Mouse (Mus musculus) spleen, adult 10 weeks (tissue): ENCODE measurements around the gene Alox12b. TPM values are rescaled to one million over a fixed set of nuclear protein-coding genes. Genes with fewer than 3 reads are reported as not detected.

Experiments used
- polyA plus RNA-seq: library from polyadenylated mRNA; stranded (reverse); fragments of 350-450 nt; fragmentation: Illumina TruSeq; extraction: RNeasy Lipid Tissue Mini Kit (QIAGEN cat#74804); gene quantifications from one replicate; pipeline ENCODE4 v1.2.3, GENCODE M21; 2015; ENCODE audit warnings: low replicate concordance; ENCODE audit not compliant: insufficient read depth

The Alox12b gene
- polyA plus RNA-seq: not detected

DNA sequence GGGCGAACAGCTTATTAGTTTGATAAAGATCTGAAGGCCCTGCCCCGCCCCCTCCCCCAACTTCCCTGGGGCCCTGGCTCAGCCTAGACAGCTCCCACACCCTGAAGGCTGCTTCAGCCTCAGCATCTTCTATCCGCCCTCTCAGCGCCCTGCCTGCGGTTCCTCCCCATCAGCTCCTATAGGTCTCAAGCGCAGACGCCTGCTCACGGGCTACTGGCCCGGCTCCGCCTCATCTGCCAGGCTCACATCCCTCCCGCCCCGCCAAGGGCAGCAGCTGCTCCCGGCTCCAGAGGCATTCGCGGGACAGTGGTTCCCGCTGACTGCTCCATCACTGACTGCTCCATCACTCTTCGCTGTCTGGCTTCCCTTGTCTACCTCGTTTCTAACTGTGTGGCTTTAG, at the start of gene Alox12b:
Gene Alox12b (plus strand): TSS at position 190 of the 400 bp plus-strand sequence.

DNA sequence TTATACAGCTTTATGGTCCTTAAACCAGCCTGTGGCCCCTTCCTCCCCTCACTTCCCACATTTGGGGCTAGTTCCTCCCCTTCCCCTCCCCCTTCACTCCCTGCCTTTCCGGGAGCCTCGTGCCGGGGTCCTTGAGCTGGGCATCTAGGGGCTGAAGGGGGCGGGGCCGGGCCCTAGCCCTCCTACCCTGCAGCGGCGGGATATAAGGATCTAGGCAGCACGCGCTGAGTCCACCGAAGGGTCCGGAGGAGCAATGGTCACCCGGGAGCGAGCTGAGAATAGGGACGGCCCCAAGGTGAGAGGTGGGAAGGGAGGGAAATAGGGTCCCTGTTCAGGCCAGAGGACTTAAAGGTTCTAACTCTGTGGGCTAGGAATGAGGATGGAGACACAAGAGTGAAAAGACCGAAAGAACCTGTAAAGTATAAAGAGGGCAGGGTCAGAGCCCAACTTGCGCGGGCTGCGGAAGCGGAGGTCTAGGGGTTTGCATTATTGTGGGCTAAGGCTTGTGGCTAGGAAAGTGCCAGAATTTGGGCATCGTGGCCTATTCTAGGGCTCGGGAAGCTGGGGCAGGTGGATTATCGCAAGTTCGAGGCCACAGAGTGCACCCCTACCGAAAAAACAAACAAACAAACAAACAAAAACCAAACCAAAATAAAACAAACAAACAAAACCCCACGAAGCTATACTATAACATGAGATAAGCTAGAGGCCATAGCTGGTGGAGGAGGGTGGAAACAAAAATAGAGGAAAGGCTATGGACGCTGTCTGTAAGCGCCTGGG, 36.4 kb upstream of the Alox12b start, which contains the start of gene Hes7:
Gene Hes7 (plus strand): TSS at position 184 of the 780 bp plus-strand sequence.

DNA sequence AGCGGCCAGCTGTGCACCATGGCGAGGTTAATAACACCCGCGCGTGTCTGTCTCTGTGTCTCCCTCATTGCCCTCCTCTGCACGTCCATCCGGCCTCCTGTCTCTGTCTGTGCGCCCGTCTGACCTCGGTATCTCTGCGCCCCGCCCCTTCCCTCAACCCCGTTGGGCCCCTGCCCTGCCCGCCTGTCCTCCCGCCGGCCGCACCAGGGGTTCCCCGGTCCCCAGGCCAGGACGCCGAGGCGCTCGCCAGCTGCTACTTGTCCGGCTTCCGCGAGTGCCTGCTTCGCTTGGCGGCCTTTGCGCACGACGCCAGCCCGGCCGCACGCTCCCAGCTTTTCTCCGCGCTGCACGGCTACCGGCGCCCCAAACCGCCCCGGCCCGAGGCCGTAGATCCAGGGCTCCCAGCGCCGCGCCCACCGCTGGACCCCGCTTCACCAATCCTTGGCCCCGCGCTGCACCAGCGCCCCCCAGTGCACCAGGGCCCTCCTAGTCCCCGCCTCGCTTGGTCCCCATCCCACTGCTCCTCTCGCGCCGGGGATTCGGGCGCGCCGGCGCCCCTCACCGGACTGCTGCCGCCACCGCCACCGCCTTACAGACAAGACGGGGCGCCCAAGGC, 34.3 kb upstream of the Alox12b start, which contains the start of gene 9130213A22Rik:
Gene 9130213A22Rik (minus strand): TSS at position 254 of the 616 bp plus-strand sequence.

DNA sequence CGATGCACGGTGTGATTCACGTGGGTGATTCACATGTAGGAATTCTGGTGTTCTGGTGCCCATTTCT, 31.1 kb upstream of the Alox12b start, which contains the start of gene Aloxe3:
Gene Aloxe3 (plus strand): TSS at position 45 of the 67 bp plus-strand sequence.

DNA sequence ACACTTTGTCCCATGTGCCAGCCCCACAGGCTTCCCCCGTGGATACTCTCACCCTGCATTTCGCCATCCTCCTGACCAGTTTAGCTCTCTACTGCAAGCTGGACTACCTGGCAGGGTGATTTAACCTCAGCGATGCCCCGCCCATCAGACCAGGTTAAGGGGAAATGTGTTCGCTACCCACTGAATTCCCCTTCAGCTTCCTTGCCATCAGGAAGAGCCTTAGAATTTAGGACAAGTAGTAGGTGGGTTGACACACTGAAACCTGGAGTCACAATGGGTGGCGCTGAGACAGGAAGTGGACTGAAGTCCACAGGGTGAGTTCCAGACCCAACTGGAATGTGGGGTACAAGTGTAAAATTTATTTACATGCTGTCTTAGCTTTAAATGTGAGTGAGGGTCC, 41.0 kb downstream of the Alox12b start, which contains the start of gene Alox8:
Gene Alox8 (minus strand): TSS at position 101 of the 400 bp plus-strand sequence.

Other genes starting within 250 kb of the Alox12b start
- not detected for gene Odf4, start 229.9 kb upstream of the Alox12b start, polyA plus RNA-seq
- gene Arhgef15, start 199.5 kb upstream of the Alox12b start, polyA plus RNA-seq: 3.7 TPM
- gene Slc25a35, start 188.9 kb upstream of the Alox12b start, polyA plus RNA-seq: 16.7 TPM
- 9.7 TPM for gene Rangrf, start 181.8 kb upstream of the Alox12b start, polyA plus RNA-seq
- gene Pfas, start 148.5 kb upstream of the Alox12b start, polyA plus RNA-seq: 14.9 TPM
- gene Ctc1, start 141.1 kb upstream of the Alox12b start, polyA plus RNA-seq: 16.9 TPM
- gene Aurkb, start 111.3 kb upstream of the Alox12b start, polyA plus RNA-seq: 18.1 TPM
- gene Borcs6, start 97.3 kb upstream of the Alox12b start, polyA plus RNA-seq: 6.8 TPM
- gene Tmem107, start 86.2 kb upstream of the Alox12b start, polyA plus RNA-seq: 3.2 TPM
- gene Vamp2, start 68.5 kb upstream of the Alox12b start, polyA plus RNA-seq: 199 TPM
- 8.1 TPM for gene Per1, start 61.8 kb upstream of the Alox12b start, polyA plus RNA-seq
- gene Hes7, start 36.6 kb upstream of the Alox12b start, polyA plus RNA-seq: 0.12 TPM
- 0.44 TPM for gene 9130213A22Rik, start 34.4 kb upstream of the Alox12b start, polyA plus RNA-seq
- gene Aloxe3, start 31.1 kb upstream of the Alox12b start, polyA plus RNA-seq: 0.50 TPM
- gene Alox8, start 40.9 kb downstream of the Alox12b start, polyA plus RNA-seq: 0.25 TPM
- gene Gucy2e, start 80.0 kb downstream of the Alox12b start, polyA plus RNA-seq: 0.06 TPM
- gene Cntrob, start 166.8 kb downstream of the Alox12b start, polyA plus RNA-seq: 13.3 TPM
- 112 TPM for gene Trappc1, start 167.0 kb downstream of the Alox12b start, polyA plus RNA-seq
- 1.2 TPM for gene Kcnab3, start 169.3 kb downstream of the Alox12b start, polyA plus RNA-seq
- gene Rnf227, start 183.5 kb downstream of the Alox12b start, polyA plus RNA-seq: 3.7 TPM
- 161 TPM for gene Chd3, start 212.4 kb downstream of the Alox12b start, polyA plus RNA-seq
- gene Naa38, start 238.5 kb downstream of the Alox12b start, polyA plus RNA-seq: 48.9 TPM
- 35.9 TPM for gene Cyb5d1, start 238.6 kb downstream of the Alox12b start, polyA plus RNA-seq
- gene Tmem88, start 241.2 kb downstream of the Alox12b start, polyA plus RNA-seq: 2.4 TPM